In the genomic region with DNA sequence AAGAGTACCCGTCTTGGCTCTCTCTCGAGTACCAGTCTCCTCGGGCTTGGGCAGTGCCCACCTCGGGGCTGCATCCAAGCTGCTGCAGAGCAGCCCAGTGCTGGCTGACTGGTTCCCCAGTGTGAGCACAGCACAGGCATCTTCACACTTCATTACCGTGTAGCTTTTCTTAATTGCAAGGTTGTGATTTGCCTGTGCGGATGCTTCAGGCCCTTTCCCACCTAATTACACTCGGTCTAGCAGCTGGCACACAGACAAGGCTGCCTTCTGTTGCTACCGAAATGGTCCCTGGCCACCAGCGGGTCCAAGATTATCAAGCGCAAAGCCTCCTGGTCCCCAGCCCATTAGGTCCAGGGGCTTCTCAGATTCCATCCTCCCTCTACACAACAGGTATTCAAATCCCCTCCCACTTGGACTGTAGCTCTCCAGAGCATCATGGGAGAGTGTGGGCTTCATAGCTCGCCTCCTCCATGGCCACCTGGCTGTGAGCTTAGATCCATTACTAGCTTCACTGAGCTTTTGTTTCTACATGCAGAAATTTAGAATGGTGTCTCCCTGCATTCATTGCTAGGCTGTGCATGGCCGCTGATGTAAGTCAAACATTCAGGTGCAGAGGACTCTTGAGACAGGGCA, we compare ENCODE assay signal across 13 mouse cellular contexts. TPM values are rescaled to one million over a fixed set of nuclear protein-coding genes. Genes with fewer than 3 reads are reported as not detected.
DNase-seq lines count a peak whose midpoint lies in the region; ATAC-seq lines count a peak whose summit lies in the region.
"Had no signal": no experiment of that assay in that cellular context is flagged by ENCODE, and none has a peak within 500 bp of the region (broad histone marks: within the 10 kb centered on the region; RNA-seq: fewer than 3 reads in every experiment).

No protein-coding gene starts in this region.

- H3K4me1 ChIP-seq in forebrain, embryonic 13.5 days = peaks cover 15% of the 10 kb centered on the region; the same call in 1 of the 2 replicates
- H3K4me1 ChIP-seq in midbrain, embryonic 16.5 days (ENCODE audit: control insufficient read depth, insufficient read depth, low read length) = no peaks in the 10 kb centered on the region
- H3K4me1 ChIP-seq: stomach, embryonic 15.5 days had no signal

- H3K4me2 ChIP-seq in forebrain, embryonic 13.5 days = no peak overlapping the region
- no peak overlapping the region for H3K4me2 ChIP-seq in midbrain, embryonic 16.5 days (ENCODE audit: low read length)
- H3K4me2 ChIP-seq: stomach, embryonic 15.5 days had no signal

- no peak overlapping the region for H3K9ac ChIP-seq in forebrain, embryonic 13.5 days
- H3K9ac ChIP-seq in midbrain, embryonic 16.5 days (ENCODE audit: low read depth, low read length) = no peak overlapping the region
- H3K9ac ChIP-seq: stomach, embryonic 15.5 days had no signal

- ATAC-seq in forebrain, embryonic 13.5 days = peak; percentile 86
- ATAC-seq in midbrain, embryonic 16.5 days = peak; percentile 62; the same call in 1 of the 2 replicates

- no peaks in the 10 kb centered on the region for H3K36me3 ChIP-seq in forebrain, embryonic 13.5 days (ENCODE audit: poor library complexity, severe bottlenecking)
- H3K36me3 ChIP-seq in midbrain, embryonic 16.5 days (ENCODE audit: control insufficient read depth, insufficient read depth, low read length) = no peaks in the 10 kb centered on the region
- H3K36me3 ChIP-seq: stomach, embryonic 15.5 days had no signal

- no peaks in the 10 kb centered on the region for H3K27me3 ChIP-seq in forebrain, embryonic 13.5 days
- H3K27me3 ChIP-seq in midbrain, embryonic 16.5 days (ENCODE audit: control insufficient read depth, insufficient read depth, low read depth, low read length) = no peaks in the 10 kb centered on the region
- H3K27me3 ChIP-seq: stomach, embryonic 15.5 days had no signal

- no peaks in the 10 kb centered on the region for H3K9me3 ChIP-seq in forebrain, embryonic 13.5 days (replicated peaks)
- H3K9me3 ChIP-seq in midbrain, embryonic 16.5 days (replicated peaks; ENCODE audit: control insufficient read depth, low read length, poor library complexity, severe bottlenecking) = no peaks in the 10 kb centered on the region
- H3K9me3 ChIP-seq: stomach, embryonic 15.5 days had no signal

- intact Hi-C loops in left cerebral cortex, postnatal 4 days (cut with DNase I) = no loop called here
- intact Hi-C loops in left cerebral cortex, postnatal 14 days (cut with DNase I) = no loop called here

- no peak overlapping the region for H3K27ac ChIP-seq in forebrain, embryonic 13.5 days
- H3K27ac ChIP-seq in midbrain, embryonic 16.5 days (ENCODE audit: low read length) = no peak overlapping the region
- H3K27ac ChIP-seq: stomach, embryonic 15.5 days had no signal

- 57% methylated on average over 12 of the region's 12 CpGs for WGBS in forebrain, embryonic 13.5 days
- WGBS in midbrain, embryonic 16.5 days = 54% methylated on average over 12 of the region's 12 CpGs

- H3K4me3 ChIP-seq in forebrain, embryonic 13.5 days = no peak overlapping the region
- H3K4me3 ChIP-seq in midbrain, embryonic 16.5 days (ENCODE audit: low read depth, low read length) = no peak overlapping the region
- H3K4me3 ChIP-seq: myocyte; stomach, embryonic 15.5 days had no signal

- DNase-seq in left cerebral cortex, postnatal 4 days = peak; percentile 85
- no peak for DNase-seq in left cerebral cortex, postnatal 14 days (ENCODE audit: low spot score in 2 of 2)
- DNase-seq in cerebellum, adult 8-10 months = peak; percentile 32
- DNase-seq in urinary bladder, postnatal 36 days (ENCODE audit: low spot score in 2 of 2) = no peak
- DNase-seq in ovary, adult 18-20 months (ENCODE audit: low spot score) = no peak
- no peak for DNase-seq in thymus, postnatal 0 days (ENCODE audit: low spot score)
- DNase-seq: embryo, embryonic 11 days; lung, postnatal 10 days; right cerebral cortex, postnatal 14 days had no signal

RNA-seq across cellular contexts. Expression of gene Tlr5, which starts 57.0 kb away (rescaled TPM):
- total RNA-seq in left cerebral cortex, postnatal 4 days (2021) = under 1 TPM; 0.46 to 0.54 TPM
- total RNA-seq in left cerebral cortex, postnatal 14 days (2021) = under 1 TPM; 0.44 to 0.70 TPM
- polyA plus RNA-seq in forebrain, embryonic 13.5 days (2015; fragmentation: Nextera tagmentation; extraction: Ambion mirVana) = 0.13 and 0.34 TPM in 2 replicates
- 0.06 and 0.20 TPM in 2 replicates for polyA plus RNA-seq in midbrain, embryonic 16.5 days (2015; fragmentation: Nextera tagmentation; extraction: Ambion mirVana)
- polyA plus RNA-seq in thymus, postnatal 0 days (2015; fragmentation: Nextera tagmentation; extraction: Ambion mirVana) = 0.23 and 0.34 TPM in 2 replicates
- polyA plus RNA-seq: myocyte had no signal

Comparison
In these comparisons a context has a peak if more than half of its experiments do, and no peak if none do; other contexts are left out.
1. DNase-seq: peak in left cerebral cortex, postnatal 4 days (single experiment) and cerebellum, adult 8-10 months (single experiment); none in left cerebral cortex, postnatal 14 days (0 of 2), urinary bladder, postnatal 36 days (0 of 2), ovary, adult 18-20 months (single experiment) and thymus, postnatal 0 days (single experiment).